Mouse (Mus musculus): ENCODE measurements around the gene Coro2a. TPM values are rescaled to one million over a fixed set of nuclear protein-coding genes. Genes with fewer than 3 reads are reported as not detected.
A peak's percentile ranks its signal among the peaks of the same experiment; 100 is the strongest.

The Coro2a gene
- polyA plus RNA-seq, 1 experiment from 2014 or later, result 5.9 TPM

DNA sequence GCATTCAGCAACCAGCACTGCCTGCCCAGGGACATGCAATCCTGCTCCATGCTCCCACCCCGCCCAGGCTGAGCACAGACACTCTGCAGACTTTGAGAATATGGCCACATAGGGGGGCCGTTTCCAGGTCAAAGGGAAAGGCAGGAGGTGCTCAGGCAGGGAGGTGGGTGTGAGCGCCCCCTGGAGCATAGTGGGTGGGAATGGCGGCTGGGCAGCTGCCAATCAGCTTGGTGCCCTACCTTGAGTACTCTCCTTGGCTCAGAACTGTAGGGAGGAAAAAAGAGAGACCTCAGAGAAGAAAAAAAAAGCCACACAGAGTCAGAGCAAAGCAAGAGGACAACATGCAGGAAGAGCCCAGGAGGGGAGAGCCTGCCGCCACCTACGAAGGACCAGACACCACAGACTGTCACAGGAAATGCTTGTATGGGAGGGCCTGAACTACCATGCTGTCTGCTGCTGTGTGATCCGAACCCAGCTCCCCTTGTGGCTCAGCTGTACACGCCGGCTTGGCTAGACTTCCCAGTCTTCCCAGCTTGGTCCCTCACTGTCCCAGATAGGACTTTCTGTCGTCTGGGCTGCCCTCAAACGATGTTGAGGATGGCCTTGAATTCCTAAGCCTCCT lies 16.3 kb upstream of the Coro2a start:
- Histone ChIP-seq H3K9ac (replicated peaks; ENCODE audit: low read length) (no peak overlapping the region), H3K27me3 (ENCODE audit: insufficient read depth, low read length) (no peaks in the 10 kb centered on the region; the same call in 1 of the 2 replicates), H3K4me3 (ENCODE audit: low read length) (no peak overlapping the region), H3K4me2 (replicated peaks; ENCODE audit: low read depth, low read length) (no peak overlapping the region), H3K9me3 (ENCODE audit: low read length) (no peaks in the 10 kb centered on the region), H3K27ac (ENCODE audit: low read length) (no peak overlapping the region), H3K4me1 (ENCODE audit: insufficient read depth, low read length) (no peaks in the 10 kb centered on the region), H3K36me3 (ENCODE audit: insufficient read depth, low read length) (no peaks in the 10 kb centered on the region)
- WGBS, result 63% methylated on average over 11 of the region's 11 CpGs
- ATAC-seq (ENCODE audit: low FRiP score, low TSS enrichment), result no peak

DNA sequence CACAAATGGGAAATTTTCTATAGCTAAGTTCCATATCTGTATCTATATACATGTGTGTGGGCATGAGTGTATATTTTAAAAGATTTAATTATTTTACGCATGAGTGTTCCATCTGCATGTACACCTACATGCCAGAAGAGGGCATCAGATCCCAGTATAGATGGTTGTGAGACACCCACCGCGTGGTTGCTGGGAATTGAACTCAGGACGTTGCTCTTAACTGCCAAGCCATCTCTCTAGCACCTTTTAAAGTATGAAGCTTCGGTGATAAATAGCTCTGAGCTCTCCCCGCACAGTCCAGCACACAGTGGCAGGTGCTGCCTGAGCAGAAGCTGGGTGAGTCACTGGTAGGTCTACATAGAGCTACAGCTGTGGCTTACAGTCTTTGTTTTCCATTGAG lies 15.4 kb upstream of the Coro2a start:
- ATAC-seq (ENCODE audit: low FRiP score, low TSS enrichment), result no peak
- Histone ChIP-seq H3K4me2 (replicated peaks; ENCODE audit: low read depth, low read length) (no peak overlapping the region), H3K4me1 (ENCODE audit: insufficient read depth, low read length) (no peaks in the 10 kb centered on the region), H3K27me3 (ENCODE audit: insufficient read depth, low read length) (no peaks in the 10 kb centered on the region; the same call in 1 of the 2 replicates), H3K9me3 (ENCODE audit: low read length) (no peaks in the 10 kb centered on the region), H3K36me3 (ENCODE audit: insufficient read depth, low read length) (no peaks in the 10 kb centered on the region), H3K9ac (replicated peaks; ENCODE audit: low read length) (no peak overlapping the region), H3K4me3 (ENCODE audit: low read length) (no peak overlapping the region), H3K27ac (ENCODE audit: low read length) (no peak overlapping the region)
- 70% methylated on average over 6 of the region's 6 CpGs for WGBS

DNA sequence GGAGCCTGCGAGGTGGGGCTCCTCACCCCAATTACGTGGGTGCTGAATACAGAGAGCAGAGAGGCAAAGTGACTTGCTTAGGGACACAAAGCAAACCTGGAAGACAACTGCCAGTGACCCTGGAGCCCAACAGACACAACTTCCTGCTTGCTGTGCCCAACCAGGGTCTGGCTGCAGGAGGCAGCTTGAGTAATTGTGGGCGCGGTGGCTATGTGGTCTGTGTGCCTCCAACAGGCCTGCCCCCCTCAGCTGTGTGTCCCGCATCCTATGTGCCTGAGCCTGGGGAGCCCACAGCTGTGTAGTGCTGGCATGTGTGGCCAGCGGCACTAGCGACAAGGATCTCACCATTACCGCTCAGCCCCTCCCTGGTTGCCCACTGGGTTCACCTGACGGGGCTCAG lies 12.6 kb upstream of the Coro2a start:
- H3K4me1 ChIP-seq (ENCODE audit: insufficient read depth, low read length), result no peaks in the 10 kb centered on the region
- H3K9me3 ChIP-seq (ENCODE audit: low read length), result no peaks in the 10 kb centered on the region
- H3K4me2 ChIP-seq (replicated peaks; ENCODE audit: low read depth, low read length), result no peak overlapping the region
- no peak overlapping the region for H3K4me3 ChIP-seq (ENCODE audit: low read length)
- no peak overlapping the region for H3K9ac ChIP-seq (replicated peaks; ENCODE audit: low read length)
- ATAC-seq (ENCODE audit: low FRiP score, low TSS enrichment), result no peak
- 75% methylated on average over 9 of the region's 9 CpGs for WGBS
- H3K27ac ChIP-seq (ENCODE audit: low read length), result no peak overlapping the region
- H3K36me3 ChIP-seq (ENCODE audit: insufficient read depth, low read length), result no peaks in the 10 kb centered on the region
- no peaks in the 10 kb centered on the region for H3K27me3 ChIP-seq (ENCODE audit: insufficient read depth, low read length)

DNA sequence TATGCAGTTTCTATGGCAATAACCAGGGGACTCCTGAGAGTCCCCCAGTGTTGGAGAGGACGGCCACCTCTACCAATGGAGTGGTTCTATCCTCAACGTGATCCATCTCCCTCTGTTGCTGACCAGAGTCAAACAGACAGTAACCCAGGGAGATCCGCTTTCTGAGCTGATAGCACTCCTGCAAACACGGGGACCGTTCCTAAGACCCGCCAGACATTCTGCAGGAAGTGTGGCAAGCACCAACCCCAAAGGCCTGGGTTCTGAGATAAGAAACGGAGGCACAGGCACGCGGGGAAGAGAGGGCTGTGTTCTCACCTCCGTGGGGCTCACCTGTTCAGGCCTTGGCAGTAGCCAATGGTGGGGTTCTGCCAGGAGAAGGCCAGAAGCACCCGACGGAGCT lies 11.6 kb upstream of the Coro2a start:
- H3K4me1 ChIP-seq (ENCODE audit: insufficient read depth, low read length), result no peaks in the 10 kb centered on the region
- H3K27me3 ChIP-seq (ENCODE audit: insufficient read depth, low read length), result no peaks in the 10 kb centered on the region; the same call in 1 of the 2 replicates
- no peaks in the 10 kb centered on the region for H3K36me3 ChIP-seq (ENCODE audit: insufficient read depth, low read length)
- no peak overlapping the region for H3K27ac ChIP-seq (ENCODE audit: low read length)
- H3K4me2 ChIP-seq (replicated peaks; ENCODE audit: low read depth, low read length), result no peak overlapping the region
- no peak for ATAC-seq (ENCODE audit: low FRiP score, low TSS enrichment)
- WGBS, result 85% methylated on average over 12 of the region's 12 CpGs
- H3K9ac ChIP-seq (replicated peaks; ENCODE audit: low read length), result no peak overlapping the region
- H3K9me3 ChIP-seq (ENCODE audit: low read length), result no peaks in the 10 kb centered on the region
- no peak overlapping the region for H3K4me3 ChIP-seq (ENCODE audit: low read length)

DNA sequence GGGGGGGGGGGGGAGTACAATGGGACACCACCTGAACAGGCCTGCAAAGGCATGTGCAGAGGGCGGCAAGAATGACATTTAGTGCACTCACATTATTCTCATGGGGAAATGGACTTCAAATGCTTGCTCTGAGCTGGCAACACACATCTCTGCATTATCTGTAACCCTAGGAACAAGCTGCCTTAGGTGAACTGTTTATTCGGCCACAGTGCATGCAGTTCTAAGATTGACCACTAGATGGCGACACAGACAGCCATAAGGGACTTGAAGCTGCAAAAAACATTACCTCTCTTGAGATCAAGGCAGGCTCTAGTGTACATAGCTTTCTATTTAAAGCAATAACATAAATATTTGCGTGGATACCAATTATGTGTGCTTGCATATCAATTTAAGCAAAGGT lies 9.2 kb upstream of the Coro2a start:
- Histone ChIP-seq H3K9ac (replicated peaks; ENCODE audit: low read length) (no peak overlapping the region), H3K27ac (ENCODE audit: low read length) (no peak overlapping the region), H3K4me2 (replicated peaks; ENCODE audit: low read depth, low read length) (no peak overlapping the region), H3K4me3 (ENCODE audit: low read length) (no peak overlapping the region), H3K9me3 (ENCODE audit: low read length) (no peaks in the 10 kb centered on the region), H3K36me3 (ENCODE audit: insufficient read depth, low read length) (no peaks in the 10 kb centered on the region), H3K4me1 (ENCODE audit: insufficient read depth, low read length) (no peaks in the 10 kb centered on the region), H3K27me3 (ENCODE audit: insufficient read depth, low read length) (no peaks in the 10 kb centered on the region; the same call in 1 of the 2 replicates)
- peak; percentile 47; the same call in 1 of the 2 replicates for ATAC-seq (ENCODE audit: low FRiP score, low TSS enrichment)
- 2% methylated on average over 4 of the region's 4 CpGs for WGBS

DNA sequence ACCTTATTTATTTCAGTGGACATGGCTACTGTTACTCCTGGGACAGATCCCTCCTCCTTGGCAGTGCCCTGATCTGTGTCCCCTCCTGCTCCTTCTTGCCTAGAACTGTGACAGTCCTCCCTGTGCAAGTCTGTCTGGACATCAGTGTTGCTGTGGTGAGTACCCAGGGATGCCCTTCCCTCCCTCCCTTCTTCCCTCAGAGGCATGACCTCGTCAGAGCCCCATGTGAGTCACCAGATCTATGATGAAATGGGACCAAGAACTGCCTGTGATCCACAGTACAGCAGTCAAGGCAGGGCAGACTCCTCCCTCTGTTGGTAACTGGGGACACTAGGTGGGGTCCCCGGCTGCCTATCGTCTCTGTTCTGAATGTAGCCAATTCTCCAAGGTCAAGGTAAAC lies 5.6 kb upstream of the Coro2a start:
- Histone ChIP-seq H3K4me3 (ENCODE audit: low read length) (no peak overlapping the region), H3K9ac (replicated peaks; ENCODE audit: low read length) (no peak overlapping the region), H3K36me3 (ENCODE audit: insufficient read depth, low read length) (no peaks in the 10 kb centered on the region), H3K27ac (ENCODE audit: low read length) (no peak overlapping the region), H3K9me3 (ENCODE audit: low read length) (no peaks in the 10 kb centered on the region), H3K4me1 (ENCODE audit: insufficient read depth, low read length) (no peaks in the 10 kb centered on the region), H3K27me3 (ENCODE audit: insufficient read depth, low read length) (peaks cover 3% of the 10 kb centered on the region; the same call in 1 of the 2 replicates), H3K4me2 (replicated peaks; ENCODE audit: low read depth, low read length) (no peak overlapping the region)
- WGBS, result 77% methylated on average over 3 of the region's 3 CpGs
- ATAC-seq (ENCODE audit: low FRiP score, low TSS enrichment), result no peak

DNA sequence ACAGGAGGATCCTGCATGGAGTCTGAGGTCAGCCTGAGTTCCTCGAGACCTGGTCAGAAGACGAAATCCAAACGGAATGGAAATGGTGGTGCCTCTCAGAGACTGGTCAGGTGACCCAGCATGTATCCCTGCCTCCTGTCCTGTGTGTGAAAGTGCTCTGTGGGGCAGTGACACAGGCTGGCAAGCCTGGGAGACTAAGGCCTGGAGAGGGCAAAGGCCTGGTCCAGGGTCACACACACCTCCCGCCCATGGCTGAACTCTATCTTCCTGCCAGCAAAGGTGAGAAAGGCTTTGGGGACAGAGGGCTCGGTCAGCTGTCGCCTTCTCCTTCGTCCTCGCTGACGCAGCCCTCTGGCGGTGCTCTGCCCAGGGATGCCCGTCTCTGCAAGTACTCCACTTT lies 3.4 kb upstream of the Coro2a start:
- H3K4me3 ChIP-seq (ENCODE audit: low read length), result no peak overlapping the region
- WGBS, result 64% methylated on average over 11 of the region's 11 CpGs
- H3K36me3 ChIP-seq (ENCODE audit: insufficient read depth, low read length), result no peaks in the 10 kb centered on the region
- H3K27ac ChIP-seq (ENCODE audit: low read length), result no peak overlapping the region
- no peak overlapping the region for H3K9ac ChIP-seq (replicated peaks; ENCODE audit: low read length)
- no peak overlapping the region for H3K4me2 ChIP-seq (replicated peaks; ENCODE audit: low read depth, low read length)
- H3K4me1 ChIP-seq (ENCODE audit: insufficient read depth, low read length), result peaks cover 5% of the 10 kb centered on the region; the same call in 1 of the 2 replicates
- no peaks in the 10 kb centered on the region for H3K9me3 ChIP-seq (ENCODE audit: low read length)
- no peak for ATAC-seq (ENCODE audit: low FRiP score, low TSS enrichment)
- H3K27me3 ChIP-seq (ENCODE audit: insufficient read depth, low read length), result peaks cover 15% of the 10 kb centered on the region

DNA sequence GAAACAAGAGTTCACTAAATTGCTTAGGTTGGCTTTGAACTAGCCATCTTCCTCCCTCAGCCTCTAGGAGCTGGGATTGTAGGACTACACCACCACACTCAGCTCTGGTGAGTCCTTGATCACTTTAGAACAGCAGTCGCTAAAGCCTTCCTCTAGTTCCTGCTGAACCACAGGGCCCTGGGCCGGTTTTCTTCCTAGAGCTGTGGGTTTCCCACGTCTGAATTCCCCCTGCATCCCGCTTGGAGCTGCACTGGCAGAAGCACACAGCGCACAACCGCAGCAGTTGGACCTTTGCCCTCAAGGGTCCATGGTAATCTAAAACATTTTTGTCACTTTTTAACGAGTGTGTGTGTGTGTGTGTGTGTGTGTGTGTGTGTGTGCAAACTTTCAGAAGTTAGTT lies 702 bp upstream of the Coro2a start:
- 53% methylated on average over 7 of the region's 7 CpGs for WGBS
- ATAC-seq (ENCODE audit: low FRiP score, low TSS enrichment), result no peak
- H3K9me3 ChIP-seq (ENCODE audit: low read length), result no peaks in the 10 kb centered on the region
- no peak overlapping the region for H3K27ac ChIP-seq (ENCODE audit: low read length)
- H3K9ac ChIP-seq (replicated peaks; ENCODE audit: low read length), result no peak overlapping the region
- H3K36me3 ChIP-seq (ENCODE audit: insufficient read depth, low read length), result no peaks in the 10 kb centered on the region
- no peak overlapping the region for H3K4me2 ChIP-seq (replicated peaks; ENCODE audit: low read depth, low read length)
- no peak overlapping the region for H3K4me3 ChIP-seq (ENCODE audit: low read length)
- H3K4me1 ChIP-seq (ENCODE audit: insufficient read depth, low read length), result peaks cover 5% of the 10 kb centered on the region; the same call in 1 of the 2 replicates
- peaks cover 23% of the 10 kb centered on the region for H3K27me3 ChIP-seq (ENCODE audit: insufficient read depth, low read length)

DNA sequence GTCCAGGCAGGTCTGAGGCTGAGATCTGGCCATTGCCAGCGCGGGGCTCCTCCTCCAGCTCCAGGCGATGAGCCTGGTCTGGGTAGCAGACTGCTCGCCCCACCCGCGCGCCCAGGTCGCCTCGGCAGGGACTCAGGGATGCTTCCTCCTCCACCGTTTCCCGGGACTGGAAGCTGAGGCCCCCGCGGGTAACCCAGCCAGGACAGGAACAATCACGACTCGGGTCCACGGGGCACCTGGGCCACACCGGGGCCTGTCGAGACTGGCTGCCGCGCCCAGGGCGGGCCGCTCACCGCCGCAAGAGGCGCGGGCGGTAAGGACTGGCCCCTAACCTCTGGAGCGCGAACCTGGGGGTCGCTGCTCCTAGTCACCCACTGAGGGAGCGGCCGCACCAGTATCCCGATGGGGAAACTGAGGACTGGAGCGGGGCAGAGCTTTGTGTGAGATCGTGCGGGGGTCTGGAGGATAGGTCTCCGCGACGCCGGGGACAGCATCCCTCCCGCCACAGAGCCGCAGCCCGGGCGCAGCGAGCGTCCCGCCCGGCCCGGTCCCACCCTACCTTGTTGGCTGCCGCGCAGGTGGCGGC lies 651 bp downstream of the Coro2a start:
- Histone ChIP-seq H3K27me3 (ENCODE audit: insufficient read depth, low read length) (peaks cover 23% of the 10 kb centered on the region), H3K4me2 (replicated peaks; ENCODE audit: low read depth, low read length) (peak overlapping the region; percentile 98), H3K9ac (replicated peaks; ENCODE audit: low read length) (peak overlapping the region; percentile 67), H3K4me1 (ENCODE audit: insufficient read depth, low read length) (peaks cover 5% of the 10 kb centered on the region; the same call in 1 of the 2 replicates), H3K9me3 (ENCODE audit: low read length) (no peaks in the 10 kb centered on the region), H3K36me3 (ENCODE audit: insufficient read depth, low read length) (no peaks in the 10 kb centered on the region), H3K27ac (ENCODE audit: low read length) (no peak overlapping the region), H3K4me3 (ENCODE audit: low read length) (peak overlapping the region; percentile 63)
- ATAC-seq (ENCODE audit: low FRiP score, low TSS enrichment), result peak; percentile 44
- under 1% methylated on average over 52 of the region's 52 CpGs for WGBS

DNA sequence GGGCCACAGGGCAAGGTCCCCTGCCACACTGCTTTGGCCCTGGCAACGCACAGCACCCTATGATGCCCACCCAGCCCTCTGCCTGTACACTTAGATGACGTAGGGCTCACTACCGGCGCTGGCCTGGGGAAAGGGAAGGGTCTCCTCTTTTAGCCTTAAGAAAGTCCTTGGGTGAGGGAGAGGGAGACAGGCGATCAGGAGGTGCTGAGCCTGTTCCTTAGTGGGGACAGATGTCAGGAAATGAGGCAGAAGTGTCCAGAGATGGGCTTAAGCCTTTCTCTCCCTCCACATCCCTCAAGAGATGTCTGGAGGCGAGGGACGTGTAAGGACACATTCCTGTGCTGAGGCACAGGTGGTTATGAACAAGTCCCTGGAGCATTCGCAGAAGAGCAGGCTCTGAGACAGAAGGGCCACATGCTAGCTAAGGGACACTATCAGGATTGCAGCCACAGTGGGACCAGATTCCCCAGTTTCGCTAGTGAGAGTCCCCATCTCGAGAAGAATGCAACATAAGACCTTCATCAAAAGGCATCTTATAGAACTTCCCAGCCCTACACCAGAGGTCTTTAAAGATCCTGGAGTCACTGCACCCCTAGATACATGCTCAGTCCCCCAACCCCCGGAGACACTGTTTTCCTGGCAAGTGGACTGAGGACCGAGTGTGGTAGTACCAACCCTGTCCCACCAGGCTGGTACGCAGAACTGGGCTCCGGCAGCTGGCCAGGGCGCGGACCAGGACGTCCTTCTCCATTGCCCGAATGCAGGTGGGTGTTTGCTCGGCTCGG lies 1.3 kb downstream of the Coro2a start:
- H3K9ac ChIP-seq (replicated peaks; ENCODE audit: low read length), result peak overlapping the region; percentile 67
- WGBS, result 38% methylated on average over 20 of the region's 20 CpGs
- H3K4me1 ChIP-seq (ENCODE audit: insufficient read depth, low read length), result peaks cover 5% of the 10 kb centered on the region; the same call in 1 of the 2 replicates
- peaks cover 23% of the 10 kb centered on the region for H3K27me3 ChIP-seq (ENCODE audit: insufficient read depth, low read length)
- H3K36me3 ChIP-seq (ENCODE audit: insufficient read depth, low read length), result no peaks in the 10 kb centered on the region
- no peak overlapping the region for H3K27ac ChIP-seq (ENCODE audit: low read length)
- H3K4me2 ChIP-seq (replicated peaks; ENCODE audit: low read depth, low read length), result peak overlapping the region; percentile 98
- H3K4me3 ChIP-seq (ENCODE audit: low read length), result peak overlapping the region; percentile 63
- ATAC-seq (ENCODE audit: low FRiP score, low TSS enrichment), result no peak
- H3K9me3 ChIP-seq (ENCODE audit: low read length), result no peaks in the 10 kb centered on the region

Data from kidney, embryonic 16.5 days (tissue).